Mouse (Mus musculus) colon, adult 2 months (tissue): ENCODE data around the gene D17Wsu92e. TPM values are rescaled to one million over a fixed set of nuclear protein-coding genes. Genes with fewer than 3 reads are reported as not detected.

Experiments used
- polyA plus RNA-seq: library from polyadenylated mRNA; depleted of rRNA; stranded (reverse); fragments of >200 nt; gene quantifications from 2 replicates; pipeline ENCODE4 v1.2.3, GENCODE M21; 2012; rRNA removed

Gene D17Wsu92e
- polyA plus RNA-seq, result 81.6 and 87.7 TPM in 2 replicates

GRCm38 (mm10) chr17:27820568-27821406 is at the start of gene D17Wsu92e:
D17Wsu92e (minus strand) TSS chr17:27820648.

GRCm38 (mm10) chr17:27856265-27856797 is 35.9 kb upstream of the D17Wsu92e start, which contains the start of gene Uhrf1bp1:
Uhrf1bp1 (plus strand) TSS chr17:27856441.

GRCm38 (mm10) chr17:27837850-27838249 is 17.4 kb upstream of the D17Wsu92e start, which contains the start of gene Snrpc:
Snrpc (plus strand) TSS chr17:27838150.

GRCm38 (mm10) chr17:27728770-27729169 is 91.7 kb downstream of the D17Wsu92e start, which contains the start of gene Spdef:
Spdef (minus strand) TSS chr17:27728955.

Other genes with a start within 250 kb of the D17Wsu92e start
- 76.6 and 85.3 TPM in 2 replicates for gene Nudt3, start 197.2 kb downstream of the D17Wsu92e start, polyA plus RNA-seq
- gene RPS10-NUDT3, start 185.4 kb downstream of the D17Wsu92e start, polyA plus RNA-seq, result not detected in 2 replicates
- gene Rps10, start 184.0 kb downstream of the D17Wsu92e start, polyA plus RNA-seq, result 1,367 and 1,444 TPM in 2 replicates
- 1.9 and 2.5 TPM in 2 replicates for gene Pacsin1, start 165.1 kb downstream of the D17Wsu92e start, polyA plus RNA-seq
- gene Spdef, start 91.7 kb downstream of the D17Wsu92e start, polyA plus RNA-seq, result 330 and 353 TPM in 2 replicates
- gene Snrpc, start 17.5 kb upstream of the D17Wsu92e start, polyA plus RNA-seq, result 101 and 105 TPM in 2 replicates
- gene Uhrf1bp1, start 35.8 kb upstream of the D17Wsu92e start, polyA plus RNA-seq, result 4.4 and 5.9 TPM in 2 replicates
- 41.9 and 43.2 TPM in 2 replicates for gene Anks1, start 88.7 kb upstream of the D17Wsu92e start, polyA plus RNA-seq
- gene Taf11, start 89.2 kb upstream of the D17Wsu92e start, polyA plus RNA-seq, result 6.6 and 7.0 TPM in 2 replicates